Mouse (Mus musculus): Measurements from ENCODE around the gene Pak3. TPM values are rescaled to one million over a fixed set of nuclear protein-coding genes. Genes with fewer than 3 reads are reported as not detected.

Gene Pak3
- total and polyA plus RNA-seq, 2 experiments from 2014 or later, result 3.1 to 4.6 TPM

DNA sequence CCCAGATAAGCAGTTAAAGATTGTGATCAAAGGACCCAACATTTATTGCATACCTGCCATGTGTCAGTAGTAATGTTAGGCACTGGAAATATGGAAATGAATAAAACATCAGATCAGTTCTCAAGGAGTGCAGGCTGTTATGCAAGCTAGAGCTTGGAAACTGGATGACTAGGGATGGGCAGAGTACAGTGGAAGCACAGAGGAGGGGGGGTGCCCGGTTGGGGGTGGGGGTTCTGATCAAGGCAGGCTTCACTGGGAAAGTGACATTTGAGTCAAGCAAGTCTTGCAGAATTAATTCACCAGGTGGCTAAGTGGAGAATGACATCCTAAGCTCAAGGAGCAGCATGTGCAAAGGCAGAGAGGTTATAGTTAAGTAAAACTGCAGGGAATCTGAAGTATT is 1.8 kb downstream of the Pak3 start:
- Histone ChIP-seq H3K4me3 (ENCODE audit: low read depth, low read length) (no peak overlapping the region), H3K9me3 (replicated peaks; ENCODE audit: control insufficient read depth, low read length) (no peaks in the 10 kb centered on the region), H3K36me3 (replicated peaks; ENCODE audit: control insufficient read depth, insufficient read depth, low read length) (no peaks in the 10 kb centered on the region), H3K9ac (replicated peaks; ENCODE audit: low read depth, low read length) (no peak overlapping the region), H3K4me1 (ENCODE audit: control insufficient read depth, insufficient read depth) (no peaks in the 10 kb centered on the region), H3K27ac (ENCODE audit: low read depth) (no peak overlapping the region), H3K27me3 (ENCODE audit: control insufficient read depth, insufficient read depth, low read length) (no peaks in the 10 kb centered on the region), H3K4me2 (ENCODE audit: low read depth, low read length) (no peak overlapping the region)
- no peak for DNase-seq (ENCODE audit: low spot score)
- WGBS, result 42% methylated on average over 1 of the region's 1 CpGs
- TF ChIP-seq CTCF (IDR thresholded peaks at IDR 0.05; ENCODE audit: low read depth), result no peak
- TF ChIP-seq EP300 (IDR thresholded peaks at IDR 0.05; ENCODE audit: low read depth), result no peak
- ATAC-seq (ENCODE audit: insufficient read depth, low read depth), result no peak

DNA sequence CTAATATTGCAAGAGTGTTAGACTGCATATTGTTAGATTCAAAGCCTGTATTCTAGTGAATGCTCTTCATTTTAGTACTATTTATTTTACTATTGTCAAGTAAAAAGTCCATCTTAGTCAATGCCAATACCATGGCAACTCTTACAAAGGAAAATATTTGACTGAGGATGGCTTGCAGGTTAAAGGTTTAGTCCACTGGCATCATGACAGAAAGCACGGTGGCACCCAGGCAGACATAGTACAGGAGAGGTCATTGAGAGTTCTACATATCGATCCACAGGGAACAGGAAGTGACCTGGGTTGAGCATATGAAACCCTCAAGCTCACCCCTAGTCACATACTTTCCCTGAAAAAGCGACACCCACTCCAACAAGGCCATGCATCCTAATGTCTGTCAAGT is 13.9 kb downstream of the Pak3 start:
- ATAC-seq (ENCODE audit: insufficient read depth, low read depth) (no peak), DNase-seq (ENCODE audit: low spot score) (no peak)
- Histone ChIP-seq H3K36me3 (replicated peaks; ENCODE audit: control insufficient read depth, insufficient read depth, low read length) (no peaks in the 10 kb centered on the region), H3K27ac (ENCODE audit: low read depth) (no peak overlapping the region), H3K9ac (replicated peaks; ENCODE audit: low read depth, low read length) (no peak overlapping the region), H3K4me1 (ENCODE audit: control insufficient read depth, insufficient read depth) (no peaks in the 10 kb centered on the region), H3K4me3 (ENCODE audit: low read depth, low read length) (no peak overlapping the region), H3K27me3 (ENCODE audit: control insufficient read depth, insufficient read depth, low read length) (no peaks in the 10 kb centered on the region), H3K4me2 (ENCODE audit: low read depth, low read length) (no peak overlapping the region), H3K9me3 (replicated peaks; ENCODE audit: control insufficient read depth, low read length) (no peaks in the 10 kb centered on the region)
- 67% methylated on average over 3 of the region's 3 CpGs for WGBS
- TF ChIP-seq CTCF (IDR thresholded peaks at IDR 0.05; ENCODE audit: low read depth) (no peak), EP300 (IDR thresholded peaks at IDR 0.05; ENCODE audit: low read depth) (no peak)

DNA sequence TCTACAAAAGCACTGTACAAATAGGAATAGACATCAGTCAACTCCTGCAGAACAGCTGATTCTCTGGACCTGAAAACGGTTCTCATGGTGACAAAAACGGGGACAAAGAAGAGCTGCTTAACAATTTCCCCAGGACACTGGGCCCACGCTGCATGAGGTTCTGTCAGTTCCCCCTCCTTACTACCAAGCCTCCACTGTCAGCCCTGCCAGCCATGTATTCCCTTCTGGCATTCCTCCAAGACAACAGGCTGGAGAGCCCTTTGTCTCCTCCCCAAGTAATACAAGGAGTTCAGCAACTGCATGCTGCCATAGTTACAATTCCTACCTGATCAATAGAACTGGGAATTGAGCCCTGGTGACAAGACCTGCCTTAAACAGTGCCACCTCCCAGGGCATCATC is 15.2 kb downstream of the Pak3 start:
- no peak overlapping the region for H3K27ac ChIP-seq (ENCODE audit: low read depth)
- no peak for ATAC-seq (ENCODE audit: insufficient read depth, low read depth)
- no peaks in the 10 kb centered on the region for H3K4me1 ChIP-seq (ENCODE audit: control insufficient read depth, insufficient read depth)
- no peak for DNase-seq (ENCODE audit: low spot score)
- H3K9me3 ChIP-seq (replicated peaks; ENCODE audit: control insufficient read depth, low read length), result no peaks in the 10 kb centered on the region
- H3K9ac ChIP-seq (replicated peaks; ENCODE audit: low read depth, low read length), result no peak overlapping the region
- no peak overlapping the region for H3K4me3 ChIP-seq (ENCODE audit: low read depth, low read length)
- no peaks in the 10 kb centered on the region for H3K27me3 ChIP-seq (ENCODE audit: control insufficient read depth, insufficient read depth, low read length)
- no peak for TF ChIP-seq CTCF (IDR thresholded peaks at IDR 0.05; ENCODE audit: low read depth)
- no peak for TF ChIP-seq EP300 (IDR thresholded peaks at IDR 0.05; ENCODE audit: low read depth)
- no peak overlapping the region for H3K4me2 ChIP-seq (ENCODE audit: low read depth, low read length)
- 55% methylated on average over 3 of the region's 3 CpGs for WGBS
- H3K36me3 ChIP-seq (replicated peaks; ENCODE audit: control insufficient read depth, insufficient read depth, low read length), result no peaks in the 10 kb centered on the region

DNA sequence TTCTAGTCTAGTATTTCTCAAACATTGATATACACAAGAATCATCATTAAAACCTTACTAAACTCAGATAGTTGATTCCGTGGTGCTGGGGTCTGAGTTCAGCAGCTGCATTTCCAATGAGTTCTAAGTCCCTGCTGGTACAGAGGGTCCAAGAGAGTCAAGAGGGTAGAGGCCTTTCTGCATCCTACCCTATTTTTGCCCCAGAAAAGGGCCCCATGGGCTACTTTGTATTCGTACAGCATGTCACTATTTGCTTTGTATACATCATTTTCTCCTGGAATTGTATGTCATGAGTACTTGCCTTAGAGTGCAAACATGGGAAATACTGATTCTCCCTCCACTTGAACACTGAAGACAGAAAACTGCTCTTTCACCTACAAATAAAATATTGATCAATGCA is 24.4 kb downstream of the Pak3 start:
- Histone ChIP-seq H3K27me3 (ENCODE audit: control insufficient read depth, insufficient read depth, low read length) (no peaks in the 10 kb centered on the region), H3K4me3 (ENCODE audit: low read depth, low read length) (no peak overlapping the region), H3K27ac (ENCODE audit: low read depth) (no peak overlapping the region), H3K4me2 (ENCODE audit: low read depth, low read length) (no peak overlapping the region), H3K9ac (replicated peaks; ENCODE audit: low read depth, low read length) (no peak overlapping the region), H3K4me1 (ENCODE audit: control insufficient read depth, insufficient read depth) (no peaks in the 10 kb centered on the region), H3K36me3 (replicated peaks; ENCODE audit: control insufficient read depth, insufficient read depth, low read length) (no peaks in the 10 kb centered on the region), H3K9me3 (replicated peaks; ENCODE audit: control insufficient read depth, low read length) (no peaks in the 10 kb centered on the region)
- ATAC-seq (ENCODE audit: insufficient read depth, low read depth), result no peak
- no peak for TF ChIP-seq EP300 (IDR thresholded peaks at IDR 0.05; ENCODE audit: low read depth)
- DNase-seq (ENCODE audit: low spot score), result no peak
- WGBS, result 74% methylated on average over 2 of the region's 2 CpGs

DNA sequence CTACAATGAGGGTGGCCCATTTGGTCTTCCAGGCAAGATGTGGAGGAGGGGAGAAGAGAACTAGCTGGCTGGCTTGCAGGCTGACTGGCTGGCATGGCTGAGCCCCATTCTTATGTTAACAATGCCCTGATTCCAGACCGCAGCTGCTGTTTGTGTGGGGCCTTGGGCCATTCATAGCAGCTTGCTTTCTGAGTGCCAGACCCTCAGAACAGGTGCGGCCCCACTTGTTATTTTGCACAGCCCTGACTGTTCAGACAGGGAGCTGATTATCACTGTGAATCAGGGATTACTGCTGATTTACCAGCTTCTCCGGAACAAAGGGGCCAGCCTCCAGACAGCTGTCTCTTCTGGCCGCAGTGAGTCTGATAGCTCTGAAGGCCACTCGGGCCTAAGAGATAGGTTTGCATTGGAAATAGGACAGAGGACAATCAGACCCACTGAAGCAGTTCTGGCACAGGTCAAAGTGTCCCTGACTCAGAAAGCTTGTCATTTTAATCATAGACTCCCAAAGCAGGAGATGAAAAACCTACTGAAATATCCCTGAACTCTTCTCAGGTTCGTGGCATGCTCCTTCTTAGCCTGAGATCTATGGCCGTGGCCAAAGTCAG is 24.9 kb downstream of the Pak3 start:
- H3K9ac ChIP-seq (replicated peaks; ENCODE audit: low read depth, low read length), result no peak overlapping the region
- H3K9me3 ChIP-seq (replicated peaks; ENCODE audit: control insufficient read depth, low read length), result no peaks in the 10 kb centered on the region
- no peak overlapping the region for H3K27ac ChIP-seq (ENCODE audit: low read depth)
- H3K4me2 ChIP-seq (ENCODE audit: low read depth, low read length), result no peak overlapping the region
- no peaks in the 10 kb centered on the region for H3K4me1 ChIP-seq (ENCODE audit: control insufficient read depth, insufficient read depth)
- WGBS, result 47% methylated on average over 7 of the region's 7 CpGs
- TF ChIP-seq EP300 (IDR thresholded peaks at IDR 0.05; ENCODE audit: low read depth) (no peak), CTCF (IDR thresholded peaks at IDR 0.05; ENCODE audit: low read depth) (no peak)
- ATAC-seq (ENCODE audit: insufficient read depth, low read depth), result no peak
- no peak overlapping the region for H3K4me3 ChIP-seq (ENCODE audit: low read depth, low read length)
- no peaks in the 10 kb centered on the region for H3K27me3 ChIP-seq (ENCODE audit: control insufficient read depth, insufficient read depth, low read length)
- H3K36me3 ChIP-seq (replicated peaks; ENCODE audit: control insufficient read depth, insufficient read depth, low read length), result no peaks in the 10 kb centered on the region
- no peak for DNase-seq (ENCODE audit: low spot score)

DNA sequence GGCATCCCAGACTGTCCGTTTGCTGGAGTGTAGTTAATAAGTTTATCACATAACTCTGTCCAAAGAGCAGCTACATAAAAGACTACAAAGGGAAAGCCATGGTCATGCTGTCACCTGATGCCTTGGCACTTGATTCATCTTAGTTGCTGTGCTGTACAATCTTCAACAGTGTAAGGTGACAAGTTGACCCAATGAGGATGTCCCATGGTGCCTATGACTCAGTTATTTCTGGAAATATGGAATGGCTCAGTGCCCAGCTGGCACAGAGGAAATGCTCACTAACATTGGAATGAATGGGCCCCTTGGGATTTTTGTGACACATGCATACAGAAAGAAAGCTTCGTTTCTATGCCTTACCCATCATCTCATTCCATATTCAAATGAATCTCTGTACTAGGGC is 55.3 kb downstream of the Pak3 start:
- Histone ChIP-seq H3K27me3 (ENCODE audit: control insufficient read depth, insufficient read depth, low read length) (no peaks in the 10 kb centered on the region), H3K4me2 (ENCODE audit: low read depth, low read length) (no peak overlapping the region), H3K36me3 (replicated peaks; ENCODE audit: control insufficient read depth, insufficient read depth, low read length) (no peaks in the 10 kb centered on the region), H3K4me1 (ENCODE audit: control insufficient read depth, insufficient read depth) (no peaks in the 10 kb centered on the region), H3K27ac (ENCODE audit: low read depth) (no peak overlapping the region), H3K9ac (replicated peaks; ENCODE audit: low read depth, low read length) (no peak overlapping the region), H3K9me3 (replicated peaks; ENCODE audit: control insufficient read depth, low read length) (no peaks in the 10 kb centered on the region), H3K4me3 (ENCODE audit: low read depth, low read length) (no peak overlapping the region)
- 25% methylated on average over 2 of the region's 2 CpGs for WGBS
- ATAC-seq (ENCODE audit: insufficient read depth, low read depth) (peak; percentile 51), DNase-seq (ENCODE audit: low spot score) (peak; percentile 13)
- TF ChIP-seq CTCF (IDR thresholded peaks at IDR 0.05; ENCODE audit: low read depth) (no peak), EP300 (IDR thresholded peaks at IDR 0.05; ENCODE audit: low read depth) (no peak)
